Mouse (Mus musculus): Measurements from ENCODE around the gene 9430097D07Rik.

Gene 9430097D07Rik

GRCm38 (mm10) chr2:32534733-32535471 is 40.6 kb downstream of the 9430097D07Rik start, which contains the start of gene Fam102a:
Gene Fam102a (plus strand): TSS chr2:32535332.
- peak; percentile 97 to 99 for DNase-seq (ENCODE audit: low spot score in 2 of 2)

- DNase-seq (ENCODE audit: low spot score in 2 of 2) = no peak
These were observed 41.3 kb downstream of the 9430097D07Rik start for GRCm38 (mm10) chr2:32534061-32534732.

GRCm38 (mm10) chr2:32533163-32533562 is 42.3 kb downstream of the 9430097D07Rik start:
- DNase-seq (ENCODE audit: low spot score in 2 of 2) = no peak

- no peak for DNase-seq (ENCODE audit: low spot score in 2 of 2)
These were observed 45.0 kb downstream of the 9430097D07Rik start for GRCm38 (mm10) chr2:32530479-32530878.

GRCm38 (mm10) chr2:32528326-32528725 is 47.2 kb downstream of the 9430097D07Rik start:
- no peak for DNase-seq (ENCODE audit: low spot score in 2 of 2)

- DNase-seq (ENCODE audit: low spot score in 2 of 2) = peak in 1 of 2 experiments; percentile 68
These were observed 48.0 kb downstream of the 9430097D07Rik start for GRCm38 (mm10) chr2:32527468-32527966.

- no peak for DNase-seq (ENCODE audit: low spot score in 2 of 2)
These were observed 49.7 kb downstream of the 9430097D07Rik start for GRCm38 (mm10) chr2:32525816-32526215.

- peak; percentile 58 to 69 for DNase-seq (ENCODE audit: low spot score in 2 of 2)
These were observed 50.9 kb downstream of the 9430097D07Rik start for GRCm38 (mm10) chr2:32524536-32525031.

Measured in urinary bladder, adult 18-20 months (tissue).